Mouse (Mus musculus) retina, postnatal 7 days (tissue): ENCODE results near the gene Cul1.
"Not testable (repeated sequence)": the region's sequence is repeated elsewhere in the genome, so short reads cannot be mapped to it uniquely, and the experiment has no call there.

Experiments used
- DNase-seq: peaks from one replicate; pipeline ENCODE4 v3.0.0-alpha.2; 2012; ENCODE audit warnings: low read depth, low spot score

Cul1 gene

GRCm38 (mm10) chr6:47453098-47453497 lies at the start of gene Cul1:
Gene Cul1, plus strand, starts transcription at chr6:47453398.
- no peak for DNase-seq

GRCm38 (mm10) chr6:47404419-47405382 lies 48.5 kb upstream of the Cul1 start:
- no peak for DNase-seq

- no peak for DNase-seq
These were observed 40.2 kb upstream of the Cul1 start for GRCm38 (mm10) chr6:47412886-47413606.

- DNase-seq: no peak
These were observed 39.5 kb upstream of the Cul1 start for GRCm38 (mm10) chr6:47413656-47414055.

- no peak for DNase-seq
These were observed 34.5 kb upstream of the Cul1 start for GRCm38 (mm10) chr6:47418691-47419090.

- DNase-seq: no peak
These were observed 33.0 kb upstream of the Cul1 start for GRCm38 (mm10) chr6:47420156-47420555.

- no peak for DNase-seq
These were observed 32.0 kb upstream of the Cul1 start for GRCm38 (mm10) chr6:47421221-47421620.

GRCm38 (mm10) chr6:47426136-47426535 lies 27.1 kb upstream of the Cul1 start:
- DNase-seq: no peak

GRCm38 (mm10) chr6:47426556-47426955 lies 26.6 kb upstream of the Cul1 start:
- not testable (repeated sequence) for DNase-seq

GRCm38 (mm10) chr6:47432795-47433194 lies 20.4 kb upstream of the Cul1 start:
- not testable (repeated sequence) for DNase-seq

- DNase-seq: no peak
These were observed 13.1 kb upstream of the Cul1 start for GRCm38 (mm10) chr6:47440080-47440479.

- DNase-seq: no peak
These were observed 5.5 kb upstream of the Cul1 start for GRCm38 (mm10) chr6:47447658-47448057.

- DNase-seq: peak; percentile 39
These were observed 428 bp downstream of the Cul1 start for GRCm38 (mm10) chr6:47453522-47454130.

GRCm38 (mm10) chr6:47454131-47454574 lies 955 bp downstream of the Cul1 start:
- peak; percentile 61 for DNase-seq

GRCm38 (mm10) chr6:47454575-47455571 lies 1.7 kb downstream of the Cul1 start:
- peak; percentile 29 for DNase-seq

- no peak for DNase-seq
These were observed 2.6 kb downstream of the Cul1 start for GRCm38 (mm10) chr6:47455843-47456242.

- no peak for DNase-seq
These were observed 3.7 kb downstream of the Cul1 start for GRCm38 (mm10) chr6:47456853-47457252.

GRCm38 (mm10) chr6:47465400-47465799 lies 12.2 kb downstream of the Cul1 start:
- DNase-seq: no peak

GRCm38 (mm10) chr6:47466488-47466887 lies 13.3 kb downstream of the Cul1 start:
- DNase-seq: no peak

- no peak for DNase-seq
These were observed 13.9 kb downstream of the Cul1 start for GRCm38 (mm10) chr6:47467058-47467457.

- no peak for DNase-seq
These were observed 16.6 kb downstream of the Cul1 start for GRCm38 (mm10) chr6:47469760-47470159.
